Mouse (Mus musculus) spleen, adult 2 months (tissue): ENCODE results near the gene Fxyd3. TPM values are rescaled to one million over a fixed set of nuclear protein-coding genes. Genes with fewer than 3 reads are reported as not detected.
A peak's percentile ranks its signal among the peaks of the same experiment; 100 is the strongest.

Source experiments
- DNase-seq, 2 experiments: peaks; one replicate each; pipeline versions ENCODE4 v3.0.0 to v3.0.0-alpha.2; 2012 to 2021; ENCODE audit warnings: low spot score in 2 of 2, low read depth in 1 of 2
- H3K27ac ChIP-seq: fragments of 200-500 bp; 2 replicates; pipeline ENCODE4 v1.5.1; 2012; ENCODE audit warnings: low read length, inconsistent platforms; ENCODE audit not compliant: insufficient read depth
- H3K27me3 ChIP-seq: fragments of 200-500 bp; 2 replicates; pipeline ENCODE4 v1.6.1; 2012; ENCODE audit warnings: mild to moderate bottlenecking, moderate library complexity, low read length, inconsistent platforms; ENCODE audit not compliant: control insufficient read depth, insufficient read depth
- H3K36me3 ChIP-seq: fragments of 200-500 bp; 2 replicates; pipeline ENCODE4 v1.6.1; 2012; ENCODE audit warnings: mild to moderate bottlenecking, low read length, inconsistent platforms; ENCODE audit not compliant: control insufficient read depth, insufficient read depth
- H3K4me1 ChIP-seq: fragments of 200-500 bp; 2 replicates; pipeline ENCODE4 v1.6.1; 2011; ENCODE audit warnings: inconsistent platforms; ENCODE audit not compliant: control insufficient read depth, insufficient read depth, insufficient read length
- H3K4me3 ChIP-seq: fragments of 200-500 bp; 2 replicates; pipeline ENCODE4 v1.5.1; 2011; ENCODE audit warnings: mild to moderate bottlenecking, inconsistent platforms; ENCODE audit not compliant: insufficient read depth, insufficient read length; ENCODE audit errors: extremely low read depth
- CTCF ChIP-seq: fragments of 200-500 bp; IDR thresholded peaks from 2 replicates; pipeline ENCODE4 v1.5.1; 2011; ENCODE audit warnings: mild to moderate bottlenecking, inconsistent platforms; ENCODE audit not compliant: insufficient read depth, insufficient read length, insufficient replicate concordance; ENCODE audit errors: extremely low read depth
- POLR2A ChIP-seq: fragments of 200-500 bp; IDR thresholded peaks from 2 replicates; pipeline ENCODE4 v1.6.1; 2011; ENCODE audit warnings: low read depth, low read length, inconsistent platforms
- WGBS: fragments of 180-500 bp; shearing (Covaris S2); methylation state at CpG from one replicate; pipeline ENCODE4 v1.1.7; 2018; 5-methylcytosine and 5-hydroxymethylcytosine counted together
- polyA plus RNA-seq: library from polyadenylated mRNA; depleted of rRNA; stranded (reverse); fragments of >200 nt; gene quantifications from 2 replicates; pipeline ENCODE4 v1.2.3, GENCODE M21; 2012

Gene Fxyd3
- polyA plus RNA-seq, 1 experiment: 1.8 TPM

DNA sequence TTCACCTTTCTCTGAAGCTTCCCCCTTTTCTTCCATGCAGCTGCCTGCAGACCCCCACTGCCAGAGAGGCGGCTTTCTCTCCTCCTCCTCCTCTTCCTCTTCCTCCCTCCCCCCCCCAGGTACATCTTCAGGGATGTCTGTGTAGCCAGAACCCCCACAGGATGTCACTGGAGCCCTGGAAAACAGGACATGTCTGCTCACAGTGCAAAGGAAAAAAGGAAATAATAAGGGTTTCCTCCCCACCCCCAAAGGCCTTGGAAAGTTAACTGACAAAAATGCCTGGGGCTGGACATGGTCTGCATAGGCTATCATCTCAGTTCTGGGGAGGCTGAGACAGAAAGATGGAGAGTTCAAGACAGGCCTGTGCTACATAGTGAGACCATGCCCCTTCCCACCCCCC, 4.6 kb upstream of the Fxyd3 start:
- no peaks in the 10 kb centered on the region for H3K36me3 ChIP-seq
- TF ChIP-seq CTCF (no peak), POLR2A (no peak)
- no peak overlapping the region for H3K27ac ChIP-seq
- WGBS: 63% methylated on average over 1 of the region's 1 CpGs
- no peak overlapping the region for H3K4me3 ChIP-seq
- no peaks in the 10 kb centered on the region for H3K27me3 ChIP-seq
- no peak for DNase-seq
- no peaks in the 10 kb centered on the region; the same call in 1 of the 2 replicates for H3K4me1 ChIP-seq

DNA sequence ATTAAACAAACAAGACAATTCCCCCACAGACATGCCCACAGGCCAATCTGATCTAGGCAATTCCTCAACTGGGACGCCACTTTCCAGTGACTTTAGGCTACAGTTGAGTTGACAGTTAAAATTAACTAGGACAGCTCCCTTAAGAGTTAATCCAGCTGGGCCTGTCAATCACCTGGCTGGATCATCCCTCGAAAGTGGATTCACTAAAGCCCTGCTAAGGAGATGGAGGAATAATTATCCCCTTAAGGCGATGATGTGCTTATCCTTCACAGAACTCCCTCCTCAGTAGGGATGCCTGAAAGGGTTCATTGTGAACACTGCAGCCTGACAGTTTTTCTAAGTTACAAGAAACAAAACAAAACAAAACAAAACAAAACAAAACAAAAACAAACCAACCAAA, 4.1 kb upstream of the Fxyd3 start:
- no peak for TF ChIP-seq POLR2A
- no peak for TF ChIP-seq CTCF
- Histone ChIP-seq H3K27ac (no peak overlapping the region), H3K27me3 (no peaks in the 10 kb centered on the region), H3K4me3 (no peak overlapping the region), H3K36me3 (no peaks in the 10 kb centered on the region), H3K4me1 (no peaks in the 10 kb centered on the region; the same call in 1 of the 2 replicates)
- no peak for DNase-seq
- WGBS: 87% methylated on average over 3 of the region's 3 CpGs

DNA sequence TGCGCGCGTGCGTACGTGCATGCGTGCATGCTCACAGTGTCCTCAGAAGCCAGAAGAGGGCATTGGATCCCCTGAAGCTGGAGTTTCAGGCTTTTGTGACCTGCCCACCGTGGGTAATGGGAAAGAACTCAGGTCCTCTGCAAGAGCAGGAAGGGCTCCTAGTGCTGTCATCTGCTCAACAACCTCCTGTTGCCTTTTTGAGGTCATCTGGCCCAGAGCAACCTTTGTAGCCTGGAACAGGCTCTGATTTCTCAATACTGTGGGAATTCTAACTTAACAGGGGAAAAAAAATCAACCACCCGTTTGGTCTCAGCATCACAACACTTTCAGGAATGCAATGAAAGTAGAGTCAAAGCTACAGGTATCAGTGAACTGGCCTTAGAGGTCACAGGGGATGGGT, 3.2 kb upstream of the Fxyd3 start:
- H3K36me3 ChIP-seq: no peaks in the 10 kb centered on the region
- H3K27ac ChIP-seq: no peak overlapping the region
- no peak for TF ChIP-seq CTCF
- no peak for TF ChIP-seq POLR2A
- H3K4me1 ChIP-seq: no peaks in the 10 kb centered on the region
- no peaks in the 10 kb centered on the region for H3K27me3 ChIP-seq
- no peak for DNase-seq
- H3K4me3 ChIP-seq: no peak overlapping the region
- 87% methylated on average over 8 of the region's 8 CpGs for WGBS

DNA sequence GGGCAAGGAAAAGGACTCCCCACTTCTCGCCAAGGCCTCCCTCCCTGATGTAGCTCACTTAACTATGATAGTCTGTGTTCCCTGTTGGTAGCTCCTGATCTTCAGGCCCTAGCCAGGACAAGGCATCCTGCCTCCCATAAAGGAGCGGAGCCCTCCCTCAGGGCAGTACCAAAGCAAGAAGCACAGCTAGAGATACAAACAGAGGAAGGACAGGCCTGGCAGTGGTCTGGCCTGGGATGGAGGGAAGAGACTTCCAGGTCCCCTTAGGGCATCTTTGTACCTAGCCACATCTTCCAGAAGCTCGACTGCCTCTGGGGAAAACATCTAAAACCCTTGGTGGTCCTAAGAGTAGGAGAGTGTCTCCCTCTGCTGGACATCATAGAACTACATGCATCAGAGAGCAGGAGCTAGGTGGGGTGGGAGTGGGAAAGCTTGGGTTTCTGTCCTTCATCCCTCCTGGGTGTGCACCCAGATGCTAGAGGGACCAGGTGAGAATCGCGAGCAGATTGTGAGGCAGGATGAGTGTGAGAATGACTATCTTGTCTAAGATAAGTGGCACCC, 1.5 kb upstream of the Fxyd3 start:
- WGBS: 48% methylated on average over 5 of the region's 5 CpGs
- H3K27me3 ChIP-seq: no peaks in the 10 kb centered on the region
- peak; percentile 43; the same call in 1 of the 2 replicates for TF ChIP-seq CTCF
- TF ChIP-seq POLR2A: no peak
- H3K36me3 ChIP-seq: no peaks in the 10 kb centered on the region
- no peak overlapping the region for H3K27ac ChIP-seq
- no peak overlapping the region for H3K4me3 ChIP-seq
- no peaks in the 10 kb centered on the region for H3K4me1 ChIP-seq
- no peak for DNase-seq

DNA sequence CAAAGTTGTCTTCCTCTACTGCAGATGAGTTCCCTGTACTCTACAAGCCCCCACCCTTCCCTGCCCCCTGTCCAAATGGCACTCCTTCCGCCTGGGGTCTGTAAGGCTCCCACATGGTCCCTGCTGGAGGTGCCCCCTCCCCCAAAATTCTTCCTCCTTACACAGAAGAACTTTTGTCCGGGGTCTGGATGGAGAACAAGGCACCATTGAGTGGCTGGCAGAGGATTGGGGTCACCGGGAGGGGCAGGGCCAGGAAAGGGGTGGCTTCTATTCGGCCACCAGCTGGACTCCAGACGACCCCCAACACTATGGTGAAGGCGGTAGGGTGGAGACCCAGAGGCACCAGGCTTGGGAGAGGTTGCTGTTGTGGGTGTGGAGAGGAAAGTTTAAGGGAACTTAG, 966 bp upstream of the Fxyd3 start:
- no peaks in the 10 kb centered on the region for H3K27me3 ChIP-seq
- no peaks in the 10 kb centered on the region for H3K36me3 ChIP-seq
- no peak overlapping the region for H3K27ac ChIP-seq
- no peak for DNase-seq
- TF ChIP-seq CTCF (no peak), POLR2A (no peak)
- WGBS: 80% methylated on average over 6 of the region's 6 CpGs
- no peak overlapping the region for H3K4me3 ChIP-seq
- H3K4me1 ChIP-seq: no peaks in the 10 kb centered on the region

GRCm38 (mm10) chr7:31074713-31075069, 1.8 kb downstream of the Fxyd3 start:
- DNase-seq: no peak
- Histone ChIP-seq H3K4me3 (no peak overlapping the region), H3K36me3 (no peaks in the 10 kb centered on the region), H3K27ac (no peak overlapping the region), H3K4me1 (no peaks in the 10 kb centered on the region), H3K27me3 (no peaks in the 10 kb centered on the region)
- 85% methylated on average over 5 of the region's 5 CpGs for WGBS
- TF ChIP-seq POLR2A (no peak), CTCF (no peak)

GRCm38 (mm10) chr7:31074061-31074712, 2.3 kb downstream of the Fxyd3 start:
- DNase-seq: no peak
- no peak overlapping the region for H3K27ac ChIP-seq
- H3K27me3 ChIP-seq: no peaks in the 10 kb centered on the region
- 79% methylated on average over 7 of the region's 7 CpGs for WGBS
- H3K4me3 ChIP-seq: no peak overlapping the region
- no peaks in the 10 kb centered on the region for H3K36me3 ChIP-seq
- H3K4me1 ChIP-seq: no peaks in the 10 kb centered on the region
- TF ChIP-seq POLR2A: no peak

- H3K4me1 ChIP-seq: no peaks in the 10 kb centered on the region
- no peaks in the 10 kb centered on the region for H3K27me3 ChIP-seq
- no peak overlapping the region for H3K4me3 ChIP-seq
- DNase-seq: no peak
- no peaks in the 10 kb centered on the region for H3K36me3 ChIP-seq
- TF ChIP-seq POLR2A (no peak), CTCF (no peak)
- H3K27ac ChIP-seq: no peak overlapping the region
Measured at GRCm38 (mm10) chr7:31073546-31073945, 3.0 kb downstream of the Fxyd3 start.
